Comparison of ENCODE assay signal across 9 mouse cellular contexts in the genomic region with DNA sequence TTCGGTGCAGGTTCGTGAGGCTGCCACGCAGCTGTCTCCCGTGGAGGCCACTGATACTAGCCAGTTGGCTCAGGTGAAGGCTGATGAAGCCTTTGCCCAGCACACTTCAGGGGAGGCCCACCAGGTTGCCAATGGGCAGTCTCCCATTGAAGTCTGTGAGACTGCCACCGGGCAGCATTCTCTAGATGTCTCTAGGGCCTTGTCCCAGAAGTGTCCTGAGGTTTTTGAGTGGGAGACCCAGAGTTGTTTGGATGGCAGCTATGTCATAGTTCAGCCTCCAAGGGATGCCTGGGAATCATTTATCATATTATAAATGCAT. TPM values are rescaled to one million over a fixed set of nuclear protein-coding genes. Genes with fewer than 3 reads are reported as not detected.
A peak's percentile ranks its signal among the peaks of the same experiment; 100 is the strongest.
DNase-seq lines count a peak whose midpoint lies in the region; ATAC-seq lines count a peak whose summit lies in the region.
"Had no signal": no experiment of that assay in that cellular context is flagged by ENCODE, and none has a peak within 500 bp of the region (broad histone marks: within the 10 kb centered on the region; RNA-seq: fewer than 3 reads in every experiment).

No protein-coding gene starts in this region.

- H3K4me3 ChIP-seq in kidney, embryonic 14.5 days (ENCODE audit: low read length) = peak overlapping the region; percentile 45
- H3K4me3 ChIP-seq in embryonic facial prominence, embryonic 14.5 days (ENCODE audit: low read depth, low read length) = peak overlapping the region; percentile 43
- peak overlapping the region; percentile 35 for H3K4me3 ChIP-seq in intestine, embryonic 14.5 days (ENCODE audit: low read depth, low read length)
- peak overlapping the region; percentile 39 for H3K4me3 ChIP-seq in midbrain, embryonic 15.5 days
- H3K4me3 ChIP-seq: myocyte had no signal

- no peaks in the 10 kb centered on the region for H3K36me3 ChIP-seq in kidney, embryonic 14.5 days (ENCODE audit: control insufficient read depth, insufficient read depth, low read length)
- H3K36me3 ChIP-seq in embryonic facial prominence, embryonic 14.5 days (ENCODE audit: control insufficient read depth, insufficient read depth, low read length) = no peaks in the 10 kb centered on the region
- no peaks in the 10 kb centered on the region for H3K36me3 ChIP-seq in intestine, embryonic 14.5 days (ENCODE audit: control insufficient read depth, insufficient read depth, low read length)
- H3K36me3 ChIP-seq in midbrain, embryonic 15.5 days (replicated peaks) = no peaks in the 10 kb centered on the region

- DNase-seq in kidney, adult 8-10 months = no peak
- DNase-seq in embryonic facial prominence, embryonic 14.5 days (ENCODE audit: low spot score) = no peak
- no peak for DNase-seq in intestine, embryonic 14.5 days (ENCODE audit: low spot score)
- DNase-seq in thymus, adult 18-20 months = no peak
- no peak for DNase-seq in adrenal gland, postnatal 25 days
- no peak for DNase-seq in layer of hippocampus, adult 9-10 months (ENCODE audit: low spot score)

- H3K27ac ChIP-seq in kidney, embryonic 14.5 days (ENCODE audit: low read depth, low read length) = no peak overlapping the region
- H3K27ac ChIP-seq in embryonic facial prominence, embryonic 14.5 days (replicated peaks; ENCODE audit: low read depth, low read length) = no peak overlapping the region
- no peak overlapping the region for H3K27ac ChIP-seq in intestine, embryonic 14.5 days (ENCODE audit: low read depth)
- no peak overlapping the region for H3K27ac ChIP-seq in midbrain, embryonic 15.5 days

- 0 out of 2 replicates have a peak overlapping the region, but pooled peaks have one; percentile 59 for H3K9ac ChIP-seq in kidney, embryonic 14.5 days (ENCODE audit: low read depth, low read length)
- peak overlapping the region; percentile 61; the same call in 1 of the 2 replicates for H3K9ac ChIP-seq in embryonic facial prominence, embryonic 14.5 days (ENCODE audit: low read depth, low read length)
- H3K9ac ChIP-seq in intestine, embryonic 14.5 days (ENCODE audit: low read length) = peak overlapping the region; percentile 51
- H3K9ac ChIP-seq in midbrain, embryonic 15.5 days = peak overlapping the region; percentile 45; the same call in 1 of the 2 replicates

- peak; percentile 55 for ATAC-seq in kidney, embryonic 14.5 days (ENCODE audit: low FRiP score, low TSS enrichment)
- no peak for ATAC-seq in embryonic facial prominence, embryonic 14.5 days (ENCODE audit: low read depth)
- ATAC-seq in intestine, embryonic 14.5 days (replicated peaks; ENCODE audit: low FRiP score, low TSS enrichment, low read depth) = 0 out of 2 replicates have a peak, but pooled peaks have one; percentile 40
- ATAC-seq in midbrain, embryonic 15.5 days (replicated peaks) = peak; percentile 39; the same call in 1 of the 2 replicates

- H3K4me1 ChIP-seq in kidney, embryonic 14.5 days (ENCODE audit: control insufficient read depth, insufficient read depth, low read length) = peaks cover 5% of the 10 kb centered on the region; the same call in 1 of the 2 replicates
- H3K4me1 ChIP-seq in embryonic facial prominence, embryonic 14.5 days (ENCODE audit: control insufficient read depth, insufficient read depth, low read length) = peaks cover 8% of the 10 kb centered on the region; the same call in 1 of the 2 replicates
- H3K4me1 ChIP-seq in intestine, embryonic 14.5 days (replicated peaks; ENCODE audit: control insufficient read depth, insufficient read depth, low read length) = peaks cover 6% of the 10 kb centered on the region; the same call in 1 of the 2 replicates
- peaks cover 8% of the 10 kb centered on the region; the same call in 1 of the 2 replicates for H3K4me1 ChIP-seq in midbrain, embryonic 15.5 days

- no peaks in the 10 kb centered on the region for H3K9me3 ChIP-seq in kidney, embryonic 14.5 days (ENCODE audit: control insufficient read depth, low read length)
- no peaks in the 10 kb centered on the region for H3K9me3 ChIP-seq in embryonic facial prominence, embryonic 14.5 days (ENCODE audit: control insufficient read depth, low read length)
- H3K9me3 ChIP-seq in intestine, embryonic 14.5 days (ENCODE audit: control insufficient read depth, low read length) = no peaks in the 10 kb centered on the region
- H3K9me3 ChIP-seq in midbrain, embryonic 15.5 days = no peaks in the 10 kb centered on the region

- WGBS in kidney, embryonic 14.5 days = 35% methylated on average over 5 of the region's 5 CpGs
- WGBS in embryonic facial prominence, embryonic 14.5 days = 60% methylated on average over 3 of the region's 5 CpGs
- 33% methylated on average over 5 of the region's 5 CpGs for WGBS in intestine, embryonic 14.5 days
- WGBS in midbrain, embryonic 15.5 days = 44% methylated on average over 5 of the region's 5 CpGs

- H3K4me2 ChIP-seq in kidney, embryonic 14.5 days (replicated peaks; ENCODE audit: low read depth, low read length) = peak overlapping the region; percentile 93
- H3K4me2 ChIP-seq in embryonic facial prominence, embryonic 14.5 days (ENCODE audit: low read depth, low read length) = peak overlapping the region; percentile 90
- H3K4me2 ChIP-seq in intestine, embryonic 14.5 days (ENCODE audit: low read length) = peak overlapping the region; percentile 79
- H3K4me2 ChIP-seq in midbrain, embryonic 15.5 days = peak overlapping the region; percentile 84

- H3K27me3 ChIP-seq in kidney, embryonic 14.5 days (ENCODE audit: control insufficient read depth, insufficient read depth, low read length) = peaks cover 18% of the 10 kb centered on the region
- H3K27me3 ChIP-seq in embryonic facial prominence, embryonic 14.5 days (replicated peaks; ENCODE audit: control insufficient read depth, insufficient read depth, low read length) = peaks cover 33% of the 10 kb centered on the region
- H3K27me3 ChIP-seq in intestine, embryonic 14.5 days (replicated peaks; ENCODE audit: control insufficient read depth, insufficient read depth, low read length) = peaks cover 20% of the 10 kb centered on the region
- H3K27me3 ChIP-seq in midbrain, embryonic 15.5 days (replicated peaks) = peaks cover 32% of the 10 kb centered on the region

RNA-seq across cellular contexts. Expression of a gene that starts 1.6 kb away (rescaled TPM):
- polyA plus RNA-seq in kidney, embryonic 14.5 days (2014; fragmentation: Nextera tagmentation; extraction: Ambion mirVana) = not detected in 2 replicates
- polyA plus RNA-seq in embryonic facial prominence, embryonic 14.5 days (2014; fragmentation: Nextera tagmentation; extraction: Ambion mirVana) = not detected in 2 replicates
- not detected in 2 replicates for polyA plus RNA-seq in intestine, embryonic 14.5 days (2014; fragmentation: Nextera tagmentation; extraction: Ambion mirVana)
- not detected in 2 replicates for polyA plus RNA-seq in midbrain, embryonic 15.5 days (2015; fragmentation: Nextera tagmentation; extraction: Ambion mirVana)
- total RNA-seq in adrenal gland, postnatal 25 days (2021) = 0.49 TPM in 1 of 2 replicates, not detected in the other
- polyA plus RNA-seq: myocyte had no signal

RNA-seq across cellular contexts. Expression of a gene that starts 2.2 kb away (rescaled TPM):
- polyA plus RNA-seq in kidney, embryonic 14.5 days (2014; fragmentation: Nextera tagmentation; extraction: Ambion mirVana) = 0.14 TPM in 1 of 2 replicates, not detected in the other
- 0.10 TPM in 1 of 2 replicates, not detected in the other for polyA plus RNA-seq in embryonic facial prominence, embryonic 14.5 days (2014; fragmentation: Nextera tagmentation; extraction: Ambion mirVana)
- 0.26 TPM in 1 of 2 replicates, not detected in the other for polyA plus RNA-seq in intestine, embryonic 14.5 days (2014; fragmentation: Nextera tagmentation; extraction: Ambion mirVana)
- 0.22 and 0.28 TPM in 2 replicates for polyA plus RNA-seq in midbrain, embryonic 15.5 days (2015; fragmentation: Nextera tagmentation; extraction: Ambion mirVana)
- 1.00 and 2.0 TPM in 2 replicates for total RNA-seq in adrenal gland, postnatal 25 days (2021)
- polyA plus RNA-seq: myocyte had no signal

RNA-seq across cellular contexts. Expression of a gene that starts 9.4 kb away (rescaled TPM):
- 149 and 176 TPM in 2 replicates for polyA plus RNA-seq in kidney, embryonic 14.5 days (2014; fragmentation: Nextera tagmentation; extraction: Ambion mirVana)
- polyA plus RNA-seq in embryonic facial prominence, embryonic 14.5 days (2014; fragmentation: Nextera tagmentation; extraction: Ambion mirVana) = 105 and 119 TPM in 2 replicates
- 121 and 126 TPM in 2 replicates for polyA plus RNA-seq in intestine, embryonic 14.5 days (2014; fragmentation: Nextera tagmentation; extraction: Ambion mirVana)
- 96.0 and 100 TPM in 2 replicates for polyA plus RNA-seq in midbrain, embryonic 15.5 days (2015; fragmentation: Nextera tagmentation; extraction: Ambion mirVana)
- 60.6 and 64.2 TPM in 2 replicates for total RNA-seq in adrenal gland, postnatal 25 days (2021)

RNA-seq across cellular contexts. Expression of a gene that starts 59.2 kb away (rescaled TPM):
- 1.2 and 1.3 TPM in 2 replicates for polyA plus RNA-seq in kidney, embryonic 14.5 days (2014; fragmentation: Nextera tagmentation; extraction: Ambion mirVana)
- polyA plus RNA-seq in embryonic facial prominence, embryonic 14.5 days (2014; fragmentation: Nextera tagmentation; extraction: Ambion mirVana) = 2.1 and 2.5 TPM in 2 replicates
- polyA plus RNA-seq in intestine, embryonic 14.5 days (2014; fragmentation: Nextera tagmentation; extraction: Ambion mirVana) = 2.1 and 2.9 TPM in 2 replicates
- polyA plus RNA-seq in midbrain, embryonic 15.5 days (2015; fragmentation: Nextera tagmentation; extraction: Ambion mirVana) = 3.1 and 3.7 TPM in 2 replicates
- 28.5 and 47.1 TPM in 2 replicates for total RNA-seq in adrenal gland, postnatal 25 days (2021)
